Mouse (Mus musculus): Measurements from ENCODE around the gene Sult1b1. TPM values are rescaled to one million over a fixed set of nuclear protein-coding genes. Genes with fewer than 3 reads are reported as not detected.

Gene Sult1b1
- polyA plus RNA-seq (2017; shearing (Covaris generic)): not detected

DNA sequence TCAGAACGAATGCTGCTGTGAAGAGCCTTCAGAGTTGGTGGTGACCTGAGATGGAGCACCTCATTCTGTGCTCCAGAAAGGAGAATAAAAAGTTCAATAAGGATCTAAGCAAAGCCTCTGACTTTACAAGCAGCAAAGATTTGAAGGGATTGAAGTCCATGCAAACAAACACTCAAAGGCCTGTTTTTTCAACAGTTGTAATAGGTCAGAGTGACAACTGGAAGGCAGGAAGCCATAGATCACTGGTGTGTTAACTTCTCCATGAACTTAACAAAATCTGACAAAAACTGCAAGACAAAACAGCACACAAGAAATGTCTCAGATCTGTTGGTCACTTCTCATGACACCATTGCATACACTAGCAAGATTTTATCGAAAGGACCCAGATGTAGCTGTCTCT lies at the start of gene Sult1b1:
TSS of gene Sult1b1 (minus strand) at position 85 of the 400 bp plus-strand sequence.

DNA sequence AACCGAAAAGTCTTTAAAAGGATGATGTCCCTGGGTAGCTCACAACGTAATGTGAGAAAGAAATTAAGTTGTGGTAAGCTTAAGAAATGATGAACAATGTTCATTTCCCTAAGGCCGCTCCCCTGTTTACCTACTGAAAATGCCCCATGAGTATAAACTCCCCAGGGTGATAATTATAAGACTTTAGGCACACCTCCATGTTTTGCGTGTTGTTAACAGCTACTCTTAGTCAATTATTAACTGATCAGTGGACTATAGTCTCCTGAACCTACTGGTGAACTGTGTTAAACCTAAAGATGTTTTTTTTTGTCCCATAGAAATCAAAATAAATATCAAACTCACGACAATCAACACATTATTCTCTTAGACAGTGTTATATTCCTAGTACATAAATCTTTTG lies 30.9 kb upstream of the Sult1b1 start, which contains the start of gene Sult1d1:
TSS of gene Sult1d1 (minus strand) at position 183 of the 400 bp plus-strand sequence.

DNA sequence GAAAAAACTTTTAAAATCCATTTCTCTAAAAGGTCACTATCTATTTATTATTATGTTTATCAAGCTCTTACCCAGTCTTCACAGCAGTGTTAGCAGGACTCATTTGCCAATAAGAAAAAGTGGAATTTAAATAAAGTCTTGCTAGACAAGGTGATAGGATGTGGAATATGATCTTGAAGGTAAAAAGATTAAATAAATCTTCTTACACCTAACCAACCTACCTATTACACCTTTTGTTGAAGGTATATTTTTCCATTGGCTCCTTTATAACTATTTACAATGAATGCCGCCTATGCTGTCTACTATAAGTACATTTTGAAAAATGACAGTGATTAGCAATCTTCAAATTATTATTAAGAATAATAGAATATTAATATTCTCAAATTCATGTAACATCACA lies 47.2 kb downstream of the Sult1b1 start, which contains the start of gene Ugt2a1:
TSS of gene Ugt2a1 (minus strand) at position 101 of the 400 bp plus-strand sequence.

DNA sequence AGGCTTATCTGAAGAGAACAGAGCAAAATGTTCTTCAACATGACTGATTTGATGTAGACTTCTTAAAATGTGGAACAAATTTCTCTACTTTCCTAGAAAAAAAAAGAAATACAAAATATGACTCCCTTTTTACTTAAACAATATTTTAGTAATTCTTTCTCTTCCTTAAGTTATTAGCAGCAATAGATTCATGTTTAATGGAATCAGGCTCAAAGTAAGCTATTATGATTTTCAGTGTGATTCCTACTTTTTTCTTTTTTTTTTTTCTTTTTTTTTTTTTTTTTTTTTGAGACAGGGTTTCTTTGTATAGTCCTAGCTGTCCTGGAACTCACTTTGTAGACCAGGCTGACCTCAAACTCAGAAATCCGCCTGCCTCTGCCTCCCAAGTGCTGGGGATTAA lies 51.3 kb downstream of the Sult1b1 start, which contains the start of gene Gm43638:
TSS of gene Gm43638 (minus strand) at position 101 of the 400 bp plus-strand sequence.

DNA sequence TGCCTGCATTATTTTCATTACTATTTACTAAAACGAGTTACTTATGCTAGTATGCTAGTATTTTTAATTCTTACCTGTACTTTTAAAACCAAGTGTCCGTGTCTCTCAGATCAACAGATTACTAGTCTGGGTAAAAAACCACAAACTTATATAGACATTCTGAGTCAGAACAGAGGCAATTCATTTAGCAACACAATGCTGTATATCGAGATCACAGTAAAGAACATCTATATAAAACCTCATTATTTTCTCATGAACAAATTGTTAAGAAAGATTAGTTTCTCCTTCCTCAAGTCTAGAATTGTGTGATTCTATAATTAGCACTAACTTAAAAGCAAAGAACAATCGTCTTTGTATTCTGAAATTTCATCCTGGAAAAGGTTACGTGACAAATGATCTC lies 55.8 kb downstream of the Sult1b1 start, which contains the start of gene Ugt2a2:
TSS of gene Ugt2a2 (minus strand) at position 101 of the 400 bp plus-strand sequence.

Other genes starting within 250 kb of the Sult1b1 start
- not detected for gene Ugt2a3, start 201.0 kb downstream of the Sult1b1 start, polyA plus RNA-seq (2017; shearing (Covaris generic))
- not detected for gene Ugt2b38, start 114.0 kb downstream of the Sult1b1 start, polyA plus RNA-seq (2017; shearing (Covaris generic))
- gene Ugt2a2, start 55.9 kb downstream of the Sult1b1 start, polyA plus RNA-seq (2017; shearing (Covaris generic)): not detected
- not detected for gene Gm43638, start 51.4 kb downstream of the Sult1b1 start, polyA plus RNA-seq (2017; shearing (Covaris generic))
- not detected for gene Ugt2a1, start 47.3 kb downstream of the Sult1b1 start, polyA plus RNA-seq (2017; shearing (Covaris generic))
- 0.12 TPM for gene Sult1d1, start 30.8 kb upstream of the Sult1b1 start, polyA plus RNA-seq (2017; shearing (Covaris generic))
- gene Sult1e1, start 53.4 kb upstream of the Sult1b1 start, polyA plus RNA-seq (2017; shearing (Covaris generic)): not detected
- gene Csn1s1, start 128.0 kb upstream of the Sult1b1 start, polyA plus RNA-seq (2017; shearing (Covaris generic)): not detected
- gene Csn2, start 161.4 kb upstream of the Sult1b1 start, polyA plus RNA-seq (2017; shearing (Covaris generic)): not detected
- not detected for gene Csn1s2a, start 236.4 kb upstream of the Sult1b1 start, polyA plus RNA-seq (2017; shearing (Covaris generic))

Measured in CD4-positive, CD25-positive, alpha-beta regulatory T cell (primary cell).